Mouse (Mus musculus): ENCODE results near the gene Zdhhc18.

DNA sequence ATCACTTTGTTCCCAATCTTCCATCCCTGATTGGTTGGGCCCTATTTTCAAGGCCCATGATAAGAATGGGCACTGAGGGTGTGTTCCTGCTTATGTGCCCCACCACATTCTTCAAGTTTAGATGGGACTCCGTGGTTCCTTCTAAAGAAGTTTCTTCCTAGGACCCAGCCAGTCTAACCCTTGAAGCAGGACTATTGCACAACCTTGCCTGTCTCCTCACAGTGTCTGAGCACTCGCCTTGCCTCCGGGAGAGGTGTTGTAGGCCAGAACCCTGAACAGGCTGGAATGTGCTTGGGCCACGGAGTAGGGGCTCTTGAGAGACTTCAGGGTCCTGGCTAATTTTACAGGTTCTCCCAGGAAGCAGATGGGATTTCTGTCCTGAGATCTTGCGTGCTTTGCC lies 46.9 kb downstream of the Zdhhc18 start:
- no peak for TF ChIP-seq CTCF (IDR thresholded peaks at IDR 0.05; ENCODE audit: low read depth, low read length)
- TF ChIP-seq POLR2A (IDR thresholded peaks at IDR 0.05; ENCODE audit: insufficient read depth, low read length), result no peak
- no peak for TF ChIP-seq EP300 (IDR thresholded peaks at IDR 0.05; ENCODE audit: insufficient read depth, low read depth, low read length)

Data from ES-Bruce4 (cell line).